Mouse (Mus musculus): ENCODE data around the gene Bicra.

DNA sequence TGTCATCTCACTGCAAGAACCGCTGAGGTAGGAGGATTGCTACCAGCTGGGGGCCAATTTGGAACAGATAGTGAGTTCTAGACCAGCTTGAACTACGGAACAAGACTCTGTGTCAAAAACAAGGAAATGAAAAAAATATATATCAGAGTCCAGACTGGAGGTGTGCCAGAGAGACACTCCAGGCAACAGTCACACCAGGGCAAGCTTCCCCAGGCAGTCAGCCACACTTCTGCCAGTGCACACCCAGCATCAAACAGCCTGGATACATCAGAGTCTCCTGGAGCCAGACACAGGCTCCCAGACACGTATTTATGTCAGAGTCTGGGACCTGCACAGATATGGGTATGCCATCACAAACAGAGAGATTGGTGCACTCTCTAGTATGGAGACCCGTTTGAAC is 86.5 kb downstream of the Bicra start:
- TF ChIP-seq CTCF (IDR thresholded peaks at IDR 0.05; ENCODE audit: low read depth) (no peak), EP300 (optimal IDR thresholded peaks at IDR 0.05) (no peak)
